Mouse (Mus musculus) cerebellum, adult 2 months (tissue): ENCODE data around the gene Serp2. TPM values are rescaled to one million over a fixed set of nuclear protein-coding genes. Genes with fewer than 3 reads are reported as not detected.

Experiments
- DNase-seq, 2 experiments: peaks; one replicate each; pipeline ENCODE4 v3.0.0; 2021
- H3K27ac ChIP-seq: fragments of 200-500 bp; 2 replicates; pipeline ENCODE4 v1.5.1; 2012; ENCODE audit warnings: low read length, control low read depth, inconsistent platforms; ENCODE audit not compliant: insufficient read depth
- H3K27me3 ChIP-seq: fragments of 200-500 bp; 2 replicates; pipeline ENCODE4 v1.6.1; 2012; ENCODE audit warnings: inconsistent platforms, mild to moderate bottlenecking, low read length, moderate library complexity; ENCODE audit not compliant: control insufficient read depth, insufficient read depth
- H3K4me1 ChIP-seq: fragments of 200-500 bp; 2 replicates; pipeline ENCODE4 v1.6.1; 2011; ENCODE audit warnings: low read length; ENCODE audit not compliant: control insufficient read depth, insufficient read depth
- H3K4me3 ChIP-seq: fragments of 200-500 bp; replicated peaks from 2 replicates; pipeline ENCODE3; 2011; ENCODE audit warnings: mild to moderate bottlenecking, low read depth, low read length, control low read depth; ENCODE audit not compliant: insufficient read depth
- CTCF ChIP-seq: fragments of 200-500 bp; IDR thresholded peaks from 2 replicates; pipeline ENCODE4 v1.5.1; 2011; ENCODE audit warnings: low read depth, mild to moderate bottlenecking, control low read depth, low read length, moderate library complexity, borderline replicate concordance; ENCODE audit not compliant: insufficient read depth
- POLR2A ChIP-seq: fragments of 200-500 bp; IDR thresholded peaks from 2 replicates; pipeline ENCODE4 v1.6.1; 2011; ENCODE audit warnings: low read length, control low read depth, borderline replicate concordance; ENCODE audit not compliant: insufficient read depth
- WGBS: fragments of 180-500 bp; shearing (Covaris S2); methylation state at CpG from one replicate; pipeline ENCODE4 v1.1.7; 2018; 5-methylcytosine and 5-hydroxymethylcytosine counted together
- polyA plus RNA-seq: library from polyadenylated mRNA; depleted of rRNA; stranded (reverse); fragments of >200 nt; gene quantifications from 2 replicates; pipeline ENCODE4 v1.2.3, GENCODE M21; 2012

Serp2 gene
- polyA plus RNA-seq, 1 experiment, result 177 TPM

- H3K27me3 ChIP-seq, result no peaks in the 10 kb centered on the region
- H3K27ac ChIP-seq, result no peak overlapping the region
- DNase-seq, result no peak
- WGBS, result 88% methylated on average over 7 of the region's 7 CpGs
- H3K4me3 ChIP-seq, result no peak overlapping the region
- TF ChIP-seq CTCF (no peak), POLR2A (no peak)
- no peaks in the 10 kb centered on the region for H3K4me1 ChIP-seq
These were observed 41.1 kb downstream of the Serp2 start for GRCm38 (mm10) chr14:76515620-76516019.

GRCm38 (mm10) chr14:76514050-76514585 is 42.6 kb downstream of the Serp2 start:
- H3K27me3 ChIP-seq, result no peaks in the 10 kb centered on the region
- DNase-seq, result no peak
- H3K4me3 ChIP-seq, result no peak overlapping the region
- H3K27ac ChIP-seq, result no peak overlapping the region
- no peaks in the 10 kb centered on the region for H3K4me1 ChIP-seq
- TF ChIP-seq CTCF (no peak), POLR2A (no peak)
- 68% methylated on average over 6 of the region's 6 CpGs for WGBS

- no peak overlapping the region for H3K27ac ChIP-seq
- TF ChIP-seq POLR2A (no peak), CTCF (no peak)
- no peak overlapping the region for H3K4me3 ChIP-seq
- no peaks in the 10 kb centered on the region for H3K4me1 ChIP-seq
- WGBS, result 48% methylated on average over 11 of the region's 11 CpGs
- DNase-seq, result no peak
- H3K27me3 ChIP-seq, result no peaks in the 10 kb centered on the region
These were observed 43.2 kb downstream of the Serp2 start for GRCm38 (mm10) chr14:76513395-76514049.

GRCm38 (mm10) chr14:76511971-76512370 is 44.7 kb downstream of the Serp2 start:
- no peak for TF ChIP-seq POLR2A
- H3K27me3 ChIP-seq, result no peaks in the 10 kb centered on the region
- WGBS, result 50% methylated on average over 7 of the region's 7 CpGs
- H3K27ac ChIP-seq, result no peak overlapping the region
- peaks cover 10% of the 10 kb centered on the region; the same call in 1 of the 2 replicates for H3K4me1 ChIP-seq
- H3K4me3 ChIP-seq, result no peak overlapping the region
- no peak for DNase-seq

GRCm38 (mm10) chr14:76508701-76509100 is 48.0 kb downstream of the Serp2 start:
- 55% methylated on average over 10 of the region's 10 CpGs for WGBS
- Histone ChIP-seq H3K27ac (no peak overlapping the region), H3K4me1 (peaks cover 15% of the 10 kb centered on the region; the same call in 1 of the 2 replicates), H3K27me3 (no peaks in the 10 kb centered on the region), H3K4me3 (no peak overlapping the region)
- DNase-seq, result no peak
- no peak for TF ChIP-seq CTCF
- no peak for TF ChIP-seq POLR2A

GRCm38 (mm10) chr14:76507804-76508500 is 48.7 kb downstream of the Serp2 start:
- Histone ChIP-seq H3K4me3 (no peak overlapping the region), H3K27me3 (no peaks in the 10 kb centered on the region), H3K27ac (no peak overlapping the region), H3K4me1 (peaks cover 15% of the 10 kb centered on the region; the same call in 1 of the 2 replicates)
- TF ChIP-seq CTCF (no peak), POLR2A (0 out of 2 replicates have a peak, but pooled peaks have one; percentile 16)
- DNase-seq, result no peak
- WGBS, result 43% methylated on average over 9 of the region's 9 CpGs

- Histone ChIP-seq H3K4me3 (no peak overlapping the region), H3K27me3 (no peaks in the 10 kb centered on the region), H3K4me1 (peaks cover 15% of the 10 kb centered on the region; the same call in 1 of the 2 replicates), H3K27ac (no peak overlapping the region)
- DNase-seq, result no peak
- WGBS, result 72% methylated on average over 7 of the region's 7 CpGs
- TF ChIP-seq CTCF, result no peak
- TF ChIP-seq POLR2A, result no peak
These were observed 49.3 kb downstream of the Serp2 start for GRCm38 (mm10) chr14:76507357-76507756.

- peak; percentile 47 to 59 for DNase-seq
- Histone ChIP-seq H3K4me1 (peaks cover 15% of the 10 kb centered on the region; the same call in 1 of the 2 replicates), H3K27me3 (no peaks in the 10 kb centered on the region), H3K4me3 (peak overlapping the region; percentile 76), H3K27ac (peak overlapping the region; percentile 82)
- no peak for TF ChIP-seq CTCF
- no peak for TF ChIP-seq POLR2A
- 11% methylated on average over 27 of the region's 27 CpGs for WGBS
These were observed 50.1 kb downstream of the Serp2 start for GRCm38 (mm10) chr14:76506425-76507205.
